Mouse (Mus musculus) kidney, embryonic 14.5 days (tissue): ENCODE measurements around the gene Hmcn2. TPM values are rescaled to one million over a fixed set of nuclear protein-coding genes. Genes with fewer than 3 reads are reported as not detected.
A peak's percentile ranks its signal among the peaks of the same experiment; 100 is the strongest.

Experiments used
- ATAC-seq: fragments of 200-750 bp; cut with Nextera tagmentation; 2 replicates; pipeline ENCODE4 v1.8.0; 2017; ENCODE audit warnings: moderate number of reproducible peaks, mild to moderate bottlenecking, moderate TSS enrichment, moderate library complexity; ENCODE audit not compliant: low FRiP score, low TSS enrichment
- H3K27ac ChIP-seq: fragments of 300-500 bp; sonication (generic); 2 replicates; pipeline ENCODE4 v1.5.1; 2014; ENCODE audit warnings: low read depth, mild to moderate bottlenecking, low read length, moderate library complexity, mixed read lengths
- H3K27me3 ChIP-seq: fragments of 300-500 bp; sonication (generic); 2 replicates; pipeline ENCODE4 v1.6.1; 2014; ENCODE audit warnings: mild to moderate bottlenecking, low read length; ENCODE audit not compliant: control insufficient read depth, insufficient read depth
- H3K36me3 ChIP-seq: fragments of 300-500 bp; sonication (generic); 2 replicates; pipeline ENCODE4 v1.6.1; 2014; ENCODE audit warnings: low read length, mixed read lengths; ENCODE audit not compliant: control insufficient read depth, insufficient read depth
- H3K4me1 ChIP-seq: fragments of 300-500 bp; sonication (generic); 2 replicates; pipeline ENCODE4 v1.6.1; 2014; ENCODE audit warnings: low read length, mixed read lengths; ENCODE audit not compliant: control insufficient read depth, insufficient read depth
- H3K4me2 ChIP-seq: fragments of 300-500 bp; sonication (generic); replicated peaks from 2 replicates; pipeline ENCODE4 v1.6.1; 2014; ENCODE audit warnings: low read depth, mild to moderate bottlenecking, low read length
- H3K4me3 ChIP-seq: fragments of 300-500 bp; sonication (generic); 2 replicates; pipeline ENCODE4 v1.5.1; 2014; ENCODE audit warnings: mild to moderate bottlenecking, low read length
- H3K9ac ChIP-seq: fragments of 300-500 bp; sonication (generic); 2 replicates; pipeline ENCODE4 v1.6.1; 2014; ENCODE audit warnings: low read depth, mild to moderate bottlenecking, low read length, moderate library complexity
- H3K9me3 ChIP-seq: fragments of 300-500 bp; sonication (generic); 2 replicates; pipeline ENCODE4 v1.6.1; 2016; ENCODE audit warnings: low read length; ENCODE audit not compliant: control insufficient read depth
- WGBS: fragments of 180-500 bp; shearing (Covaris S2); extraction: QIAGEN DNeasy Blood & Tissue Kit; methylation state at CpG from one replicate; pipeline ENCODE4 v1.1.7; 2014; 5-methylcytosine and 5-hydroxymethylcytosine counted together
- polyA plus RNA-seq: library from polyadenylated mRNA; unstranded; fragments of >200 nt; fragmentation: Nextera tagmentation; extraction: Ambion mirVana; gene quantifications from 2 replicates; pipeline ENCODE4 v1.2.1, GENCODE M21; 2014

Hmcn2 gene
- polyA plus RNA-seq, 1 experiment from 2014 or later = not detected

- Histone ChIP-seq H3K36me3 (no peaks in the 10 kb centered on the region), H3K4me2 (no peak overlapping the region), H3K9ac (no peak overlapping the region), H3K27me3 (peaks cover 11% of the 10 kb centered on the region), H3K4me1 (peaks cover 10% of the 10 kb centered on the region; the same call in 1 of the 2 replicates), H3K9me3 (no peaks in the 10 kb centered on the region), H3K27ac (no peak overlapping the region), H3K4me3 (no peak overlapping the region)
- WGBS = 80% methylated on average over 7 of the region's 7 CpGs
- ATAC-seq = no peak
Observed at GRCm38 (mm10) chr2:31468857-31469256, 154.6 kb downstream of the Hmcn2 start.

- 30% methylated on average over 7 of the region's 7 CpGs for WGBS
- Histone ChIP-seq H3K9me3 (no peaks in the 10 kb centered on the region), H3K9ac (peak overlapping the region; percentile 44; the same call in 1 of the 2 replicates), H3K27me3 (peaks cover 11% of the 10 kb centered on the region), H3K36me3 (no peaks in the 10 kb centered on the region), H3K4me3 (peak overlapping the region; percentile 42), H3K4me1 (peaks cover 5% of the 10 kb centered on the region; the same call in 1 of the 2 replicates), H3K4me2 (peak overlapping the region; percentile 88), H3K27ac (no peak overlapping the region)
- ATAC-seq = no peak
Observed at GRCm38 (mm10) chr2:31469480-31469879, 155.3 kb downstream of the Hmcn2 start.

GRCm38 (mm10) chr2:31469931-31470682 is 155.9 kb downstream of the Hmcn2 start, which contains the start of gene Ass1:
Ass1 (plus strand) TSS chr2:31470207.
- H3K4me1 ChIP-seq = peaks cover 5% of the 10 kb centered on the region; the same call in 1 of the 2 replicates
- peak within 1 kb of the TSS; percentile 88 for H3K4me2 ChIP-seq
- ATAC-seq = peak; percentile 82
- H3K27me3 ChIP-seq = peaks cover 11% of the 10 kb centered on the region
- H3K9me3 ChIP-seq = no peaks in the 10 kb centered on the region
- peak within 1 kb of the TSS; percentile 42 for H3K4me3 ChIP-seq
- WGBS = under 1% methylated on average over 45 of the region's 49 CpGs
- H3K9ac ChIP-seq = peak within 1 kb of the TSS; percentile 44
- no peaks in the 10 kb centered on the region for H3K36me3 ChIP-seq
- no peak within 1 kb of the TSS for H3K27ac ChIP-seq

GRCm38 (mm10) chr2:31470683-31471385 is 156.6 kb downstream of the Hmcn2 start:
- Histone ChIP-seq H3K4me1 (peaks cover 5% of the 10 kb centered on the region; the same call in 1 of the 2 replicates), H3K27me3 (peaks cover 11% of the 10 kb centered on the region), H3K9ac (peak overlapping the region; percentile 44), H3K36me3 (no peaks in the 10 kb centered on the region), H3K4me2 (peak overlapping the region; percentile 88), H3K27ac (no peak overlapping the region), H3K9me3 (no peaks in the 10 kb centered on the region), H3K4me3 (peak overlapping the region; percentile 42)
- 9% methylated on average over 18 of the region's 19 CpGs for WGBS
- ATAC-seq = peak; percentile 45; the same call in 1 of the 2 replicates

GRCm38 (mm10) chr2:31471611-31472010 is 157.4 kb downstream of the Hmcn2 start:
- no peak overlapping the region for H3K27ac ChIP-seq
- H3K9ac ChIP-seq = no peak overlapping the region
- H3K4me1 ChIP-seq = peaks cover 5% of the 10 kb centered on the region; the same call in 1 of the 2 replicates
- no peaks in the 10 kb centered on the region for H3K9me3 ChIP-seq
- 36% methylated on average over 6 of the region's 6 CpGs for WGBS
- peaks cover 11% of the 10 kb centered on the region for H3K27me3 ChIP-seq
- ATAC-seq = no peak
- H3K4me3 ChIP-seq = no peak overlapping the region
- no peaks in the 10 kb centered on the region for H3K36me3 ChIP-seq
- H3K4me2 ChIP-seq = no peak overlapping the region

GRCm38 (mm10) chr2:31472406-31473065 is 158.3 kb downstream of the Hmcn2 start:
- no peak overlapping the region for H3K4me2 ChIP-seq

GRCm38 (mm10) chr2:31473941-31474340 is 159.7 kb downstream of the Hmcn2 start:
- no peaks in the 10 kb centered on the region for H3K36me3 ChIP-seq
- peaks cover 5% of the 10 kb centered on the region; the same call in 1 of the 2 replicates for H3K4me1 ChIP-seq
- peaks cover 11% of the 10 kb centered on the region for H3K27me3 ChIP-seq
- H3K4me2 ChIP-seq = no peak overlapping the region
- no peaks in the 10 kb centered on the region for H3K9me3 ChIP-seq
- no peak overlapping the region for H3K27ac ChIP-seq
- ATAC-seq = no peak
- H3K4me3 ChIP-seq = no peak overlapping the region
- WGBS = 72% methylated on average over 4 of the region's 4 CpGs
- H3K9ac ChIP-seq = no peak overlapping the region

More at GRCm38 (mm10) chr2:31472406-31473065, 158.3 kb downstream of the Hmcn2 start:
- 56% methylated on average over 10 of the region's 10 CpGs for WGBS
- Histone ChIP-seq H3K36me3 (no peaks in the 10 kb centered on the region), H3K27ac (no peak overlapping the region), H3K27me3 (peaks cover 11% of the 10 kb centered on the region), H3K4me1 (peaks cover 5% of the 10 kb centered on the region; the same call in 1 of the 2 replicates), H3K9me3 (no peaks in the 10 kb centered on the region), H3K4me3 (no peak overlapping the region), H3K9ac (no peak overlapping the region)
- no peak for ATAC-seq

GRCm38 (mm10) chr2:31474686-31475085 is 160.5 kb downstream of the Hmcn2 start:
- peaks cover 8% of the 10 kb centered on the region; the same call in 1 of the 2 replicates for H3K27me3 ChIP-seq
- no peaks in the 10 kb centered on the region for H3K36me3 ChIP-seq
- WGBS = 66% methylated on average over 5 of the region's 5 CpGs
- H3K9me3 ChIP-seq = no peaks in the 10 kb centered on the region
- no peak overlapping the region for H3K9ac ChIP-seq
- H3K4me2 ChIP-seq = no peak overlapping the region
- H3K27ac ChIP-seq = no peak overlapping the region
- ATAC-seq = no peak
- peaks cover 5% of the 10 kb centered on the region; the same call in 1 of the 2 replicates for H3K4me1 ChIP-seq
- H3K4me3 ChIP-seq = no peak overlapping the region
